Mouse (Mus musculus) ovary, postnatal 14 days (tissue): Measurements from ENCODE around the gene Pcbp4.

Source experiments
- DNase-seq: peaks from one replicate; pipeline ENCODE4 v3.0.0; 2022; ENCODE audit warnings: low spot score

The Pcbp4 gene

GRCm38 (mm10) chr9:106453271-106454070, at the start of gene Pcbp4:
TSS of gene Pcbp4 (plus strand) at chr9:106453291.
- DNase-seq = peak; percentile 48

GRCm38 (mm10) chr9:106405275-106405674, 47.8 kb upstream of the Pcbp4 start:
- no peak for DNase-seq

GRCm38 (mm10) chr9:106406443-106407078, 46.5 kb upstream of the Pcbp4 start:
- DNase-seq = no peak

GRCm38 (mm10) chr9:106409096-106409495, 44.0 kb upstream of the Pcbp4 start:
- DNase-seq = no peak

- no peak for DNase-seq
Measured at GRCm38 (mm10) chr9:106410086-106410650, 42.9 kb upstream of the Pcbp4 start.

- DNase-seq = no peak
Measured at GRCm38 (mm10) chr9:106411091-106411594, 41.9 kb upstream of the Pcbp4 start.

GRCm38 (mm10) chr9:106411729-106412128, 41.4 kb upstream of the Pcbp4 start:
- DNase-seq = no peak

GRCm38 (mm10) chr9:106412210-106412609, 40.9 kb upstream of the Pcbp4 start:
- DNase-seq = no peak

- no peak for DNase-seq
Measured at GRCm38 (mm10) chr9:106413606-106414005, 39.5 kb upstream of the Pcbp4 start.

- no peak for DNase-seq
Measured at GRCm38 (mm10) chr9:106416826-106417225, 36.3 kb upstream of the Pcbp4 start.

- peak; percentile 76 for DNase-seq
Measured at GRCm38 (mm10) chr9:106417841-106418625, 35.1 kb upstream of the Pcbp4 start.

GRCm38 (mm10) chr9:106420608-106421007, 32.5 kb upstream of the Pcbp4 start:
- DNase-seq = no peak

- no peak for DNase-seq
Measured at GRCm38 (mm10) chr9:106421033-106421864, 31.8 kb upstream of the Pcbp4 start.

GRCm38 (mm10) chr9:106421865-106422160, 31.3 kb upstream of the Pcbp4 start:
- DNase-seq = peak; percentile 88

- no peak for DNase-seq
Measured at GRCm38 (mm10) chr9:106428719-106429220, 24.3 kb upstream of the Pcbp4 start.

GRCm38 (mm10) chr9:106429221-106430014, 23.7 kb upstream of the Pcbp4 start, which contains the start of gene Rpl29:
TSS of gene Rpl29 (plus strand) at chr9:106429454.
- DNase-seq = peak; percentile 93

- DNase-seq = no peak
Measured at GRCm38 (mm10) chr9:106430015-106430264, 23.2 kb upstream of the Pcbp4 start.

- DNase-seq = no peak
Measured at GRCm38 (mm10) chr9:106433389-106433788, 19.7 kb upstream of the Pcbp4 start.

- DNase-seq = no peak
Measured at GRCm38 (mm10) chr9:106436566-106436965, 16.5 kb upstream of the Pcbp4 start.

- no peak for DNase-seq
Measured at GRCm38 (mm10) chr9:106442680-106443079, 10.4 kb upstream of the Pcbp4 start.

- no peak for DNase-seq
Measured at GRCm38 (mm10) chr9:106444836-106445235, 8.3 kb upstream of the Pcbp4 start.
